Mouse (Mus musculus) urinary bladder, postnatal 4 days (tissue): ENCODE measurements at regions not wholly inside any gene's neighbourhood (a gene's known extent, or its start where the extent isn't known, plus 50 kb on each side); places are given as distances from the start of the nearest gene placed in this dataset.

Source experiments
- DNase-seq, 2 experiments: peaks; one replicate each; pipeline ENCODE4 v3.0.0; 2021 to 2022; ENCODE audit warnings: low spot score in 2 of 2

DNA sequence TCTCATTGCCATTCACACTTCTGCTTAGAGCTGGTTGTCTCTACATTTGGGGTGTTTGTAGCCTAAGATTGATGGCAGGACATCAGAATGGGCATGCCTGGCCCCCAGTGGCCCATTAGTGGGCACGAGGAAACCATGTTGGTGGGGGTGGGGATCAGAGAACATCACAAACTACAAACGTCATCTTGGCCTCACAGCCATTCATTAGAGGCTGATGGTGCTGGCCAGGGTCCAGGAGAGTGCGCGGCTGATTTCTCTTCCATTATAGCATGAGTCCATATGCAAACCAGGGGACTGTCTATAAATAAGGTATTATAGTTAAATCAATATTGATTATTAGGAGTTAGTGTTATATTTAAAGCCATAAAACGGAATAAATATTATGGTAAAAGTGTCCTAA is 67.9 kb downstream of the 3100002H09Rik start:
- DNase-seq: no peak

GRCm38 (mm10) chr4:124538471-124538870 is 72.1 kb downstream of the 3100002H09Rik start:
- no peak for DNase-seq

DNA sequence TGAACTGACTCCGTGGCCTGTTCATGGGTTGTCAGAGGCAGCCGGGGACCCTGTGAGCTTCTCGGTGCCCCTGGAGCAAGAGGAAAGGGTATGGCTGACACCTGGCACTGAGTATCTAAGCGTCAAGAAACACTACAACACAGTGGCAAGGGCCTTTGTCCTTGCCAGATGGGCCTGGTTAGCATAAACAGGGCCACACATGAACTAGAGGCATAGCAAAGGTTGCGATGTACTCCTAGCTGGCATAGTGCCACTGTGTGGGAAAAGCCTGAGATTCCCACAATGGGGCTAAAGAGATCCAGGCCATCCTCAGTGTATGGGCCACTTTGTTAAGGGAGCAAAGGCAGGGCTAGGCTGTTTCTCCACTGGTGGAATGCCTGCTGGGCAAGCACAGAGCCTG is 72.9 kb downstream of the 3100002H09Rik start:
- DNase-seq: no peak

DNA sequence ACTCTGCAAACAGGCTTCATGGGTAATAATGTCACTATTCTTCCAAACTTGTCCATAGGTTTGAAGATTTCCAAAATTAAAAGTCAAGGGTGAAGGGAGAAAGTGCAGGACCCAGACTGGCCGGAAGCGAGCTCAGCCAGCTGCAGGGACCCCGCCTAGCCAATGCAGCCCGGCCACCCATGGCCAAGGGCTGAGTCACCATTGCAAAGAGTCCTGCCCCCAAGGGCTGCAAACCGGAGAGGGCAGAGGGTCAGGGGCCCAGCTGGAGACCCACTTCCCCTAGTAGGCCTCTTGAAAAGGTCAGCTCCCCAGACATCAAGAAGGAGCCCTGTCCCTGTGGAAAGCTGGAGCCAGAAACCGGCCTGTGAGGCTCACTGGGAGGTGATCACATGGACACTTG is 77.0 kb downstream of the 3100002H09Rik start:
- no peak for DNase-seq

- DNase-seq: no peak
Measured at GRCm38 (mm10) chr4:124530596-124530995, 80.0 kb downstream of the 3100002H09Rik start.

- no peak for DNase-seq
Measured at GRCm38 (mm10) chr4:124526822-124527221, 83.8 kb downstream of the 3100002H09Rik start.

- DNase-seq: no peak
Measured at GRCm38 (mm10) chr4:124526362-124526761, 84.2 kb downstream of the 3100002H09Rik start.

GRCm38 (mm10) chr4:124520309-124520708 is 90.3 kb downstream of the 3100002H09Rik start:
- no peak for DNase-seq

GRCm38 (mm10) chr4:124511761-124512160 is 98.8 kb downstream of the 3100002H09Rik start:
- no peak for DNase-seq

DNA sequence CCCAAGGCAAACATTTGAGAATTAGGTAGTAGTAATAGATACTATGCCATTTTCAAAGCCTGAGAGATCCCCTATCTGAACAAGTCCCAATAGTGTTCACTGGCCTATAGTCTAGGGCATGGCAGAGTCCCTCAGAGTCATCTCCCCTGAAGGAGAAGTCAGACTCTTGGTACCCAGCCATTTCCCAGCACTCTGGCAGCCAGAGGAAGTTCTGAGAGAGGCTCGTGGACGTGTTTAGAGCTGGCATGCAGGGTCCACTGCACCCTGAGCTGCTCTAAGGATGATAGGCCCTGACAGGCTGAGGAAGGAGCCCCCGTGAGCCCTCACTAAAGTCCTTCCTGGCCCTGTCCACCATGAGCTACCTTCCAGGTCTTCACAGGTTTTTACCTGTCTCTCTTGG is 99.8 kb downstream of the 3100002H09Rik start:
- no peak for DNase-seq

DNA sequence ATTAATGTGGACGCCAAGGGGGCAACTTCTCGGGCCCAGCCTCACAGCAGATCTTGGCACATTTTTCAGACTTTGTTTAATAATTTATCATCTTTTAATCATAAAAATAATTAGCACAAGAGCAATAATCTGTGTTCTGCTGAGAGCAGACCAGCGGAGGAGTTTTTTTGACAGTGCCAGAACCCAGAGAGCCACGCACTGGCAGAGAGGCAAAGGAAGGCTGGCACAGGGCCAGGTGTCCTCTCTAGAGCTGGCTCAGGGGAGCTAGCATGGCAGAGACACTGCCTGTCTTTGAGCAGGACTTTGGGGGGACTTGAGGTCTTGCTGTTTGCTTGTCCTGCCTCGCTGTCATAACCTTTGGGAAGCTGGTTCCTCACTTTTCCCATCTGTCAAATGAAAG is 100.9 kb downstream of the 3100002H09Rik start:
- DNase-seq: no peak

DNA sequence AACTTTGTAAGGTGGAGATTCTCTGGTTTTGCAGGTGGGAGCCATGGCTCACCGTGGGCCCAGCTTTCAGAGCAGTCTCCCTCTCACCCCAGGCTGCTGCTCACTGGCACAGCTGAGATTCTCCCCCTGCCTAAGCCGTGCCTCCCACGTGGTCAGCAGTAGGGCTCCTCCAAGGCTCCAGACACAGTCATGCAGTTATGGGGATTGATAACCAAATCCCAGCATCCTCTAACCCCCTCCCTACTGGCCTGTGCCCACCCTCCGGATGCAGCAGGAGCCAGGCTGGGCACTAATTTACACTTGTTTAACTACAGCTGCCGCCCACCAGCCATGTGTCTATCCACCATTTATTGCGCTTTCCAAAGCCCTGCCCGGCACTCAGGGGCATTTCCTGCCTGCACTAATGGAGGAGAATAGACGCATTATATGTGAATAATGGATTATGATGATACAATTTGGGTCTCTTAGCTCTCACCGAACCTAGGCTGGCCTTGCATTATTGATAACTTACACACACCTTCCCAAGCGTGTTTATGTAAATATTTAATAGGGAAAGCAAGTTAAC is 104.4 kb downstream of the 3100002H09Rik start:
- no peak for DNase-seq

DNA sequence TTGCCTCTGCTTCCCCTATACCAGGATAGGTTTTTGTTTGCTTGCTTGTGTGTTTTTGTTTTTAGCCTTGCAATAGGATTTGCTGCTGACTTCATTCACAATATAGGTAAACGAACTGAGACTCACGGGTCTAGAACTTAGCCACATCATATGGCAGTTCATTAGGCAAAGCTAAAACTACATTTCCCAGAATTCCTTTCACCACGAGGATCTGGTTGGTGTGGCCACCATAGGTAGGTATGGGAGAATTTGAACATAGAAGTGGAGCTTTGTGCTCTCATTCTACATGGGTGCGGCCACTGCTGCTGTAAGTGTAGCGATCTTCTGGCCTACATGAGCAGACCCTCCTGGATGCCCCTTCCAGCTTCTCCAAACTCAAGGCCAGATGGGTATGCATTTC is 108.8 kb downstream of the 3100002H09Rik start:
- no peak for DNase-seq

DNA sequence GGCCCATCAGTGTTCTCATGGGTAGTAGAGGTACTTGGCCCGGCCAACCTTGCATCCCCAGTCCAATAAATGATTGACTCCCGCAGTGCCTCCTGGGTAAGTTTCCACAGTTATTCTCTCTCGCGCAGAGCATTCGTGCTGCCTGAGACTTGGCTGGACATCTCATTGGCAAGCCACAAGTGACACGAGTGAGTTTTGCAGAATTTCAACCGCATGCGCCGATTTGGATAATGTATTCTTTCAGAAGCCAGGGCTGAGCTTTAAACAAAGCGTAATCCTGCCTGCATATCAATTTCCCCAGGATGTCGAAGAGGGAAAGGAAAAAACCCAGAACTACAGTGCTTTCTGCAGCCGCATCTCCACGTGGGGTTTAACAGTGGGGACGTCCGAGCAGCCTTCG is 112.6 kb downstream of the 3100002H09Rik start:
- DNase-seq: no peak

- DNase-seq: no peak
Measured at GRCm38 (mm10) chr4:124485941-124486581, 124.5 kb downstream of the 3100002H09Rik start.

DNA sequence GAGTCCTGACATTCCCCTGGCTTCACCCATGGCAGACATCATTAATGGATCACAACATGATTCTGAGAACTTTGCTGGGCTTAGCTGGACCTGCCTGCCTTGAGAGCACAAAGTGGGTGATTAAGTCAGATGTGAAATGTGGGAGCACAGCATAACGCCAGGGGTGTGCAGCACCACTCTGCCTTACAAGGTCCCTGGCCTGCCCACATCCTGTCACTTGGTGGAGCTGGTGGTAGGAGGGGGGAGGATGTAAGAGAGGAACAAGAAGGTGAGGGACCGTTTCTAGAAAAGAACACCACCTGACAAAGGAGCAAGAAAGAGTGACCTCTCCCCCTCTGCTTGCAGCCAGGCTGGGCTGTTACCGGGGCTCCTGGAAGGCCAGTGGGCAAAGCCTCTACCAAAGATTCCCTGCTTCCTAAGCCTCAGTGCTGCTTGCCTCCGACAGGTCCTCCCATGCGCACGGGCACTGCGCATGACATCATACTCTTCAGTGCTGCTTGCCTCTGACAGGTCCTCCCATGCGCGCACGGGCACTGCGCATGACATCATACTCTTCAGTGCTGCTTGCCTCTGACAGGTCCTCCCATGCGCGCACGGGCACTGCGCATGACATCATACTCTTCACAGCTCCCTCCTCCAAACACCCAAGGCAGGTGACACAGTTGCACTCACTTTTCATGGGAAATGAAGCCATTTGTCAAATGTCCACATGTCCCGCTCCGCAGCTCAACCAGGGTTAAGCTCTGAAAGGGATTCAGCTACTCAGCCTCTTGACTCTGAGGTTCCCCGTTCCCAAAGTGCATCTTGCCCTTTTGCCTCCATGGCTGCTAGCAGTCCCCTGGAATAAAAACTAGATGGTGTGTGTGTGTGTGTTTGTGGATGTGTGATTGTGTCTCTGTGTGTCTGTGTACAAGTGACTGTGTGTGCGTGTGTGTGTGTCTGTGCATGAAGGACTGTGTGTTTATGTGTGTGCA is 125.7 kb downstream of the 3100002H09Rik start:
- no peak for DNase-seq

- no peak for DNase-seq
Measured at GRCm38 (mm10) chr4:124477870-124478301, 132.7 kb downstream of the 3100002H09Rik start.

DNA sequence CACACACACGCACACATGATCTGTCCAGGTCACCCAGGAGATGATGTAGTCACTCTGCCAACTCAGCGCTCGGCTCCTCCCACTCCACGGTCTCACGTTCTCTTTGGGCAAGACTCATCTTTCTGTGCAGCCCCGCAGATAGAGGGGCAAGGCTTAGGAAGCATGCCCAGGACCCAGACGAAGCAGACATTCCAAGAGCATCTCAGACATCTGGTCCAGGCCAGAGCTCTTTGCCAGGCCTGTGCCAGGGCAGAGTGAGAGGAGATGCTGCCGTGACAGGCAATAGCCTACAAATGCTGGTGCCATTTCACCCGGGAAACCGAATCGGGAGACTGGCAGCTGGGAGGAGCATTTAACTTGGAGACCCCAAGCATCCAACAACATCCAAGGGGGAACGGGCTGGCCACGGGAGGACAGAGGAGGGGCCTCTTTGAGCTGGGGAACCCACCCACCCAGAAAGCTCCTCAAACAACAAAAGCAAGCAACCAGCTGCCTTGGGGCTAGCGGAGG is 133.2 kb downstream of the 3100002H09Rik start:
- DNase-seq: no peak

DNA sequence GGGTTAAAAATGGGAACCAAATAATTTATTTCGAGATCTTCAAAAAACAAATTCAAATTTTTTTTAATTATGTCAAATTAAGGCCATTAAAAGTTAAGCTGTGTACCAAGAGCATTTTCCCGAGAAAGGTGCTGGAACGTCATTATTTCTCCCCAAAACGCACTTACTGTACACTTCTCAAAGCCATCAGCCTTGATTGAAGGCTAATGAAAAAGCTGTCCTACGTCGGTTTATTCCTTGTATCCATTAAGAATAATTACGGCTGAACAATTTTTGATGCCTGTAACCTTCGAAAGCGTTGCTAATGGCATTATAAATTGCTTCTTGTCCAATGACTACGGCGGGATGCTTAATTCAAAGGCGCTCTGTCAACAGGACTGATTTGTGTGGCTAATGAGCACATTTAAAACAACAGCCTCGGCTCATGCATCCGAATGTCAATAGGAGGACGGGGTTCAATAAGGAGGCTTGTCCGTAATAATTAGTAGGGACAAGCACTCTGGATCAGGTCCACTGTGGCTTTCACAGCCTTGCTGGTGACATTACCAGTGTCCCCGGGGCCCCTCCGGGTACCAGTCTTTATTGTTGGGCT is 145.3 kb downstream of the 3100002H09Rik start:
- DNase-seq: no peak

- no peak for DNase-seq
Measured at GRCm38 (mm10) chr4:124455511-124456338, 154.9 kb downstream of the 3100002H09Rik start.

DNA sequence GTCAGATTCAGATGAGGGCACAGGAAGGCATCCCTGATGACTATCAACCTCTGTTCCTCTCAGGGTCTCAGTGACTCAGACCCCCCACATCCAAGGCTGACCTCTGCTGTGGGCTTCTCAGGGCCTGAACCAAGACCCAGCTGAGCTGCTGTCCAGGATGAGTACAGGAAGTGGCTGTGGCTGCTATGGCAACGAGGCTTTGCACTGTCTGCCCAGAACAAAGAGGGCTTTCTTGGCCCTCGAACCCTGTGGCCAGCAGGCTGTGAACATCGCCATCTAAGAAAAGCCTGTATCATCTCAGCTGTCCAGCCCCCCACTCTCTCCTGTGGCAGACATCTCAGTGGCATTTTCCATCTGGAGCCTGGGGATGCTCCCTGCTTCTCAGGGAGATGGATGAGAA is 159.5 kb downstream of the 3100002H09Rik start:
- no peak for DNase-seq
